Mouse (Mus musculus) stomach, embryonic 14.5 days (tissue): ENCODE measurements around the gene Ubash3b. TPM values are rescaled to one million over a fixed set of nuclear protein-coding genes. Genes with fewer than 3 reads are reported as not detected.

Experiments used
- ATAC-seq: fragments of 200-750 bp; cut with Nextera tagmentation; 2 replicates; pipeline ENCODE4 v1.8.0; 2017; ENCODE audit warnings: low read depth, moderate TSS enrichment; ENCODE audit not compliant: insufficient number of reproducible peaks, insufficient read depth, low FRiP score
- H3K27ac ChIP-seq: fragments of 300-500 bp; sonication (generic); 2 replicates; pipeline ENCODE4 v1.5.1; 2014; ENCODE audit warnings: mild to moderate bottlenecking, low read length, moderate library complexity, mixed read lengths
- H3K27me3 ChIP-seq: fragments of 300-500 bp; sonication (generic); 2 replicates; pipeline ENCODE4 v1.6.1; 2014; ENCODE audit warnings: low read length, control low read depth, mixed read lengths; ENCODE audit not compliant: control insufficient read depth, insufficient read depth
- H3K36me3 ChIP-seq: fragments of 300-500 bp; sonication (generic); 2 replicates; pipeline ENCODE4 v1.6.1; 2014; ENCODE audit warnings: mild to moderate bottlenecking, control low read depth, low read length, moderate library complexity, mixed read lengths; ENCODE audit not compliant: control insufficient read depth, insufficient read depth
- H3K4me1 ChIP-seq: fragments of 300-500 bp; sonication (generic); 2 replicates; pipeline ENCODE4 v1.6.1; 2014; ENCODE audit warnings: low read length, control low read depth, mixed read lengths; ENCODE audit not compliant: control insufficient read depth, insufficient read depth
- H3K4me2 ChIP-seq: fragments of 300-500 bp; sonication (generic); replicated peaks from 2 replicates; pipeline ENCODE4 v1.6.1; 2014; ENCODE audit warnings: low read depth, low read length, control low read depth
- H3K4me3 ChIP-seq: fragments of 300-500 bp; sonication (generic); 2 replicates; pipeline ENCODE4 v1.5.1; 2014; ENCODE audit warnings: low read depth, low read length, control low read depth
- H3K9ac ChIP-seq: fragments of 300-500 bp; sonication (generic); replicated peaks from 2 replicates; pipeline ENCODE4 v1.6.1; 2014; ENCODE audit warnings: low read depth, mild to moderate bottlenecking, control low read depth, low read length, moderate library complexity, mixed read lengths
- H3K9me3 ChIP-seq: fragments of 300-500 bp; sonication (generic); 2 replicates; pipeline ENCODE4 v1.6.1; 2016; ENCODE audit warnings: low read depth, low read length, control low read depth; ENCODE audit not compliant: control insufficient read depth
- WGBS: fragments of 180-500 bp; shearing (Covaris S2); extraction: QIAGEN DNeasy Blood & Tissue Kit; methylation state at CpG from one replicate; pipeline ENCODE4 v1.1.7; 2014; 5-methylcytosine and 5-hydroxymethylcytosine counted together
- polyA plus RNA-seq: library from polyadenylated mRNA; unstranded; fragments of >200 nt; fragmentation: Nextera tagmentation; extraction: Ambion mirVana; gene quantifications from 2 replicates; pipeline ENCODE4 v1.2.1, GENCODE M21; 2014

The Ubash3b gene
- polyA plus RNA-seq, 1 experiment from 2014 or later: 3.7 TPM

- Histone ChIP-seq H3K36me3 (no peaks in the 10 kb centered on the region), H3K4me1 (0 out of 2 replicates have a peak, but pooled peaks cover 6% of the 10 kb centered on the region), H3K4me2 (no peak overlapping the region), H3K4me3 (no peak overlapping the region), H3K9me3 (no peaks in the 10 kb centered on the region), H3K9ac (no peak overlapping the region), H3K27ac (no peak overlapping the region), H3K27me3 (no peaks in the 10 kb centered on the region)
- ATAC-seq: no peak
- WGBS: 51% methylated on average over 2 of the region's 2 CpGs
Measured at GRCm38 (mm10) chr9:41149896-41150295, 11.6 kb downstream of the Ubash3b start.

- Histone ChIP-seq H3K36me3 (no peaks in the 10 kb centered on the region), H3K4me2 (no peak overlapping the region), H3K4me1 (0 out of 2 replicates have a peak, but pooled peaks cover 6% of the 10 kb centered on the region), H3K4me3 (no peak overlapping the region), H3K27me3 (no peaks in the 10 kb centered on the region), H3K27ac (no peak overlapping the region), H3K9ac (no peak overlapping the region), H3K9me3 (no peaks in the 10 kb centered on the region)
- WGBS: 67% methylated on average over 6 of the region's 6 CpGs
- no peak for ATAC-seq
Measured at GRCm38 (mm10) chr9:41149079-41149676, 12.3 kb downstream of the Ubash3b start.

GRCm38 (mm10) chr9:41148600-41148999, 12.9 kb downstream of the Ubash3b start:
- Histone ChIP-seq H3K9me3 (no peaks in the 10 kb centered on the region), H3K27me3 (no peaks in the 10 kb centered on the region), H3K4me2 (no peak overlapping the region), H3K27ac (no peak overlapping the region), H3K4me3 (no peak overlapping the region), H3K4me1 (0 out of 2 replicates have a peak, but pooled peaks cover 6% of the 10 kb centered on the region), H3K9ac (no peak overlapping the region), H3K36me3 (no peaks in the 10 kb centered on the region)
- WGBS: 86% methylated on average over 7 of the region's 7 CpGs
- ATAC-seq: no peak

- Histone ChIP-seq H3K4me2 (peak overlapping the region; percentile 15; the same call in 1 of the 2 replicates), H3K27ac (peak overlapping the region; percentile 62), H3K4me3 (no peak overlapping the region), H3K9ac (no peak overlapping the region), H3K4me1 (0 out of 2 replicates have a peak, but pooled peaks cover 6% of the 10 kb centered on the region), H3K9me3 (no peaks in the 10 kb centered on the region), H3K36me3 (no peaks in the 10 kb centered on the region), H3K27me3 (no peaks in the 10 kb centered on the region)
- no peak for ATAC-seq
- 18% methylated on average over 13 of the region's 13 CpGs for WGBS
Measured at GRCm38 (mm10) chr9:41147203-41147842, 14.2 kb downstream of the Ubash3b start.

GRCm38 (mm10) chr9:41143825-41144224, 17.7 kb downstream of the Ubash3b start:
- Histone ChIP-seq H3K9ac (no peak overlapping the region), H3K4me1 (0 out of 2 replicates have a peak, but pooled peaks cover 6% of the 10 kb centered on the region), H3K9me3 (no peaks in the 10 kb centered on the region), H3K27me3 (no peaks in the 10 kb centered on the region), H3K36me3 (no peaks in the 10 kb centered on the region), H3K27ac (no peak overlapping the region), H3K4me3 (no peak overlapping the region), H3K4me2 (no peak overlapping the region)
- WGBS: 82% methylated on average over 15 of the region's 15 CpGs
- ATAC-seq: no peak

- 0 out of 2 replicates have a peak, but pooled peaks cover 6% of the 10 kb centered on the region for H3K4me1 ChIP-seq
- 86% methylated on average over 3 of the region's 3 CpGs for WGBS
- ATAC-seq: no peak
Measured at GRCm38 (mm10) chr9:41143115-41143514, 18.4 kb downstream of the Ubash3b start.

GRCm38 (mm10) chr9:41141026-41141425, 20.5 kb downstream of the Ubash3b start:
- WGBS: 56% methylated on average over 2 of the region's 2 CpGs
- no peak overlapping the region for H3K9ac ChIP-seq
- ATAC-seq: no peak
- no peak overlapping the region for H3K4me3 ChIP-seq
- H3K27me3 ChIP-seq: no peaks in the 10 kb centered on the region
- H3K9me3 ChIP-seq: no peaks in the 10 kb centered on the region
- H3K27ac ChIP-seq: no peak overlapping the region
- no peaks in the 10 kb centered on the region for H3K36me3 ChIP-seq
- H3K4me1 ChIP-seq: no peaks in the 10 kb centered on the region
- no peak overlapping the region for H3K4me2 ChIP-seq

More at GRCm38 (mm10) chr9:41143115-41143514, 18.4 kb downstream of the Ubash3b start:
- Histone ChIP-seq H3K27ac (no peak overlapping the region), H3K9me3 (no peaks in the 10 kb centered on the region), H3K9ac (no peak overlapping the region), H3K27me3 (no peaks in the 10 kb centered on the region), H3K4me3 (no peak overlapping the region), H3K36me3 (no peaks in the 10 kb centered on the region), H3K4me2 (no peak overlapping the region)

GRCm38 (mm10) chr9:41138987-41139808, 22.3 kb downstream of the Ubash3b start:
- no peak for ATAC-seq
- 51% methylated on average over 6 of the region's 6 CpGs for WGBS
- H3K4me1 ChIP-seq: no peaks in the 10 kb centered on the region
- no peak overlapping the region for H3K9ac ChIP-seq
- no peaks in the 10 kb centered on the region for H3K36me3 ChIP-seq
- no peaks in the 10 kb centered on the region for H3K9me3 ChIP-seq
- H3K27me3 ChIP-seq: no peaks in the 10 kb centered on the region
- H3K27ac ChIP-seq: no peak overlapping the region
- H3K4me3 ChIP-seq: no peak overlapping the region
- H3K4me2 ChIP-seq: no peak overlapping the region
